Mouse (Mus musculus) layer of hippocampus, adult 8-10 months (tissue): ENCODE data around the gene Fbxo48. TPM values are rescaled to one million over a fixed set of nuclear protein-coding genes. Genes with fewer than 3 reads are reported as not detected.

ENCODE experiments used
- DNase-seq, 2 experiments: peaks; one replicate each; pipeline ENCODE4 v3.0.0; 2022; ENCODE audit warnings: low spot score in 2 of 2
- total RNA-seq, 4 experiments: library from RNA; stranded (reverse); gene quantifications; 2 replicates each; pipeline ENCODE4 v1.2.4; 2022

The Fbxo48 gene
- total RNA-seq, 4 experiments from 2014 or later = 1.3 to 1.7 (median 1.3) TPM

DNA sequence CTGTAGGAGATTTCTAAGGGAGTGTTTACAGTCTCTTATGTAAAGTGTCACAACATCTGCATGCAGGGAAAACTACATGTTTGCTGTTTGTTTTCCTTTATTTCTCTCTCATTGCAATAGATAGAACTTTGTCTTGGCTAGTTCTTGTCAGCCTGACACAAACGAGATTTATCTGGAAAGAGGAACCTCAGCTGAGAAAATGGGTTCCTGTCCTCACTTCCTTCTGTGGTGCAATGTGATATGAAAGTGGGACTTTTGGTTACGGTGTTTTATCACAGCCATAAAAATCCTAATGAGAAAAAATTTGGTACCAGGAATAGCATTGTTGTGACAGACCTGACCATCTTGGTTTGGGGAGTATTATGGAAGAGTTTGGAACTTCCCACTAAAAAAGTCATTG, 18.5 kb downstream of the Fbxo48 start:
- DNase-seq = no peak

DNA sequence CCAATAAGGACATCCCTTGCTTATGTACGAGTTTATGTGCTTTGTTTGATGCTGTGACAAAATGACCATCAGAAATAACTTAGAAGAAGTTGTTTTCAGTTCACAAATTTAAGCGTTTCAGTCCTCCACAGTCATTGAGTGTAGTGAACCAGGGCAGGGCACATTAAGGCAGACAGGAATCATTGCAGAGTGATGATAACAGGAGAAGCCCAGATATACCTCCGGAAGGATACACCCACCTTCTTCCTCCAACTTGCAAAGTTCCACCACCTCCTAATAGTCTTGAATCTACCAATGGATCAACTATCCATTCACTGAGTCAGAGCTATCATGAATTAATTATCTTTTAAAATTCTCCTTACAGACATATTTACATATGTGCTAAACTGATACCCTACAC, 20.9 kb downstream of the Fbxo48 start:
- DNase-seq = no peak

DNA sequence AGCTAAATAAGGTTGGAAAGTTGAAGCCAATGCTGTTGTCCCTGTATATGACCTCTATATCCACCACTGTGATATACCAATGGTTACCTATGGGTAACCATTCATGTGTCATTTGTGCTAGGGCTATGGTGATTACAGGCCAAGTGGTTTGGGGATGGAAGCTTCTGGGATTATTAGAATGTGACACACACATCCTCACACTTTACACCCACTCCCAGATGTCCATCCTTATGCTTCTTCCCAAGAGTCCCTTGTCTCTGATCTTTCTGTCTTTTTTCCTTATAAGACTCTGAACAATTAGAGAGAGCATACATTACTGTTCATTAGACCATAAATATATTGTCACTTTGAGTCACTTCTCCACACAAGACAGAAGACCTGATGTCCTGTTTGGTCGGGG, 21.9 kb downstream of the Fbxo48 start:
- DNase-seq = peak in 1 of 2 experiments; percentile 7

DNA sequence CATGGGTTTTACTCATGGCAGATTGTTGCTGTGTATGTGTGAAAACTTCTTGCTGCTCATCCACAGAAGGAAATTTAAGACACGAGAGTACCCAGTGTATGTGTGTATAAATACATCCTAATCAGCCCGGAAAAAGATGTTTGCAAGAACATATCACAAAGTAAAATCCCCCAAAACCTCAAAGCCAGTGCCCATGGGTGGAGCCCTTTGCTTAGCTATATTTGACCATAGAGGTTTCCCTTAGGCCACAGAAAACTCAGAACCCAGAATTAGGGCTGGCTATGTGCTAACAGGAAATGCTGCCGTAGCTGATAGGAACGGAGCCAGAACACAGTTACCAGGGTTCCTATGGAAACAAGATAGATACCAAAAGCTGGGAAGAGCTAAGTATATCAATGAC, 25.8 kb downstream of the Fbxo48 start:
- no peak for DNase-seq

DNA sequence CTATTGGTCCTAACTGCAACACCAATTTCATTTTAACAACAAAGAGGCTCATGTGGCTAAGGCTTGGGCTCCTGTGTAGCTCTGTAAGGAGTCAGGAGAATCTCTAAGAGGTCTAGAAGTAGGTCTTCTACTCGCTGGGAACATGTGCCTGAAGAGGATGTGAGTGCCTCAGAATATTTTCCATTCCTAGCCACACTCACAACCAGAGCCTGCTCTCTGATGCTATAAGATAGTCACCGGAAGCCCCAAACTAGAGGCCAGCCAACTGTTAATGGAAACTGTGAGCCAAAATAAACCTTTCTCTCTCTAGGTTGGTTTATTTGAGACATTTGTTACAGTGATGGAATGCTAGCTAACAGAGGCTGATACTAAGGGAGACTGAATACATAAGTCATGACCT, 26.4 kb downstream of the Fbxo48 start:
- DNase-seq = no peak

DNA sequence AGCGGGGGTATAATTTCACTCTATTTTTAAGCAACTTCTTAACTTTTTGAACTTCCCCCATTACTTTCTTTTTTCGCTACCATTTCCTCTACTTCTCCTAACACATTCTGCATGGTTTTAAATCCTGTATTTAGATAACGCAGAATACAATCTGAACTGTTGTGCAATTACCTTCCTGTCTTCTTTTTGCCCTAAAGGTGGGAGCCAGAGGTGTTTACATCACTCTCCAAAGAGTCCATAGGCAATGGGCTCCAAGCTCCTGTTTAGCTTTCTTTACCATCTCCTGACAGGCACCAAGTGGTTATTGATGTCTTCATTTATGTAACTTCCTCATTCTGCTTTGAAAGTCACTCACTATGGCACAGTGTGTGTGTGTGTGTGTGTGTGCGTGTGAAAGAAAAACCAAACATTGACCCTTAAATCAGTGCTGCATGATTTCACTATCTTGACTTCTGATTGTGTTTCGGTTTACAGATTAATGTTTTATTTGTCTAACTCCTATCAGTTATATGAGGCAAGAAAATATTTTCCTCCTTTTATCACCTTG, 27.1 kb downstream of the Fbxo48 start:
- no peak for DNase-seq

DNA sequence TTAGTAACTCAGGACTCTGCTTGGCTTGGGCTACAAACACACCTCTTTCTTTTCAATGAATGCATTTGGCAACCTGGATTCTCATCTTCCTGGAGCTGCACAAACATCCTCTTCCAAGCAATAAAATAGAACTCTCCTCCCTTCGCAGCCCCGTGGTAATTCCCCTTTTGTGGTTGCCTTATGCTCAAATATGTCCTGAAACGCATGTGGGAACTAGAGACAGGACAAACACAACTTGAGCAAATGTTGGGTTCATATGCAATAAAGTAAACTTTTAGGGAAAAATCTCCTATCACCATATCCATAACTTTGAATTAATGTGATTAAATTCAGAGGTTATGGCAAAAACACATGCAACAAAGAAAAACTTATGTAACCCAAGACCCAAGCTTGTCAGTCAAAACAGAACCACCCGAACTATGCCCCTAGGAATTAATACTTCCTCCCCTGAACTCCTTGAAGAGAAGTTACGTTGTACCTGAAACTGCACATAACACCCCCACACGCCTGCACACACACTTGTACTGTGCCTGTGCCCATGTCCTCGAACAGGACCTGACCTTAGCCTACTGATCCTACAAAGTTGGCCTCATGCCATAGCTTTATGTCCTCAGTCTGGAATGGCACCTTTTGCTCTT, 35.5 kb downstream of the Fbxo48 start:
- no peak for DNase-seq

DNA sequence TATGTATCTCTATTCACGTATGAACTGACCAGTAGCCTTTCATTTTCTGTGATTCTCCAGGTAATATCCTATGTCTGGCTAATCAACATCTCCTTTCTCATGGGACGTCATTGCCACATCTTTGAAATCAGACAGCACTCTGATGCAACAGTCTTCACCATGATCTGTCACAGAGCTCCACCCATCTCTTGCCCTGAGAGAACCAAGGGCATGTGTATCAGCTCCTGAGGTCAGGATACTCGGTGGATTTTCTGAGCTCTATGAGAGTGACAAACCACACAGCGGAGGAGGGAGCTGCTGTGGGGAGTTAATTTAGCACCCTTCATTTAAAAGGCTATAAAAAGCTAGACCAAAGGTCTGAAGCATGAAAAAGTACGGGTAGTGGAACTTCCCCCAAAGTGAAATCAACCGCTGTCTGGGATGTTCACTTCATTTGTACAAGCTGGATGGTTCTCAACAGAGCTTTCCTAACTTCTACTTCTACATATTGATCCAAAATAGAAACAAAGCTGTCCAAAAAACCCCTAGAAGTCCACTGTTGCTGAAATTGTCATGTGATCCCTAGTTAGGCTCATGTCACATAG, 36.7 kb downstream of the Fbxo48 start:
- DNase-seq = no peak

DNA sequence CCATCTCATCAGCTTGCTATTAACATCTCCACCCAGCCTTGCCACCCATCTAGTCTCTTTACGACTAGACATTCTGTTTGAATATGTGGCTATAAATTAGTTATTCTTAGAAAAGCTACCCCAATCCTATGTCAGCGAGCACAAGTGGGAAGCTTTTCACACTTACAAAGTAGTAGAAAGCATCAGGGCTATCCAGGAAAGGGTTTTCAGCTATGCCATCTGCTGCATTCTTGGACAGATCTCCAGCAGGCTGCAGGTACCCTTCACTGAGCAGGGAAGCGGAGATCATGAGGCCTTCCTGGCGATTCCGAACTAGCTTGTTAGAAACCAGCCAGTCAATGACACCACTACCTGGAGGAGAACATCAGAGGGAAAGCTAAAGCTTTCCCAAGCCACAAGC, 38.7 kb downstream of the Fbxo48 start:
- no peak for DNase-seq

DNA sequence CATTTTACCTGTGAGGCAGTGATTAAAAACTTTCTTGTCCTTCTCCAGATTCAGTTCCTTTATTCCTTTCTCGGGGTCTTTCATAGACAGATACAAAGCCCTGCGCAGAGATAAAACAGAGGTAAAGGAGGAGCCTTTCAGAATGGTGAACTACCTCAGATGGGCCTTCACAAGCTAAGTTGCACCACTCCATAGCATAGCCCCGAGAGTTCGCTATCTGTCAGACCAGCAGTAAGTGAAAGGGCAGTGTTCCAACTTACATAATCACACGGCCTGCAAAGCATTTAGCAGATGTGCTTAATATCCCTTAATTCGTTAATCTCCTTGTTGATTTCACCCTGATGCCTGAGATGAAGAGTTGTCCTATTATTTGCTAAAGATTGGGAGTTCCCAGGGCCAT, 41.7 kb downstream of the Fbxo48 start:
- no peak for DNase-seq

DNA sequence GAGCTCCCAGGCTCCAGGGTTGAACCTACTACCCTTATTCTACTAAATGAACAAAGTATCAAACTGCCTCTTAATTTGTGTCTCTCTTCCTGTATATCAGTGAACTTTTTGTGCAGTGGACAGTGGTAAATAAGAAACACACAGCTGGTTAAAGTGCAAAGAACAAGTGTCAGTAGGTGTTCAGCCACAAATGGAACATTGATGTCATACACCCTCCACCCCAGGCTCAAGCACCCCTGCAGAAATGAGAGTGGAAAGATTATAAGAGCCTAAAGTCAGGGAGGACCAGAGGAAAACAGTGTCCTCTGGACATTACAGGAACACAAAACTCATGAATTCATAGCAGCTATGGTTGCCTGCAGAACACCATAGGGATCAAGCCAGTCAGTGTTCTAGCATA, 45.6 kb downstream of the Fbxo48 start:
- DNase-seq = no peak

DNA sequence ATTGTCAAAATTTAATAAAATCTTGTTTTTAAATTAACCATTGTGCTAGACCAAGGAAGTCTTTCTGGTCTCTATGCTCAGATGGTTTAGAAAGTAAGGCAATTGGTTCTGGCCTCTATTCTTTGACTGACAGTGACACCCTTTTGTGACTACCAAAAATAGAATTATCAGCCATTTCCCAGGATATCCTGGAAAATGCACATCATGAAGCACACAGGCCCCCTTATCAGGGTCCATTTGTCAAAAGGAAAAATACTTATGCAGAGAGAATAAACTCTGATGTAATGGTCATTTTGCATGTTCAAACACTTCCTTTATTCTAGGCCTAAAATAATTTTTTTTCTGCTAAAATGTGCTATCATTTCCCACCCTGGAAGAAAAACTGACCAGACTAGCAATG, 46.3 kb downstream of the Fbxo48 start:
- DNase-seq = no peak

DNA sequence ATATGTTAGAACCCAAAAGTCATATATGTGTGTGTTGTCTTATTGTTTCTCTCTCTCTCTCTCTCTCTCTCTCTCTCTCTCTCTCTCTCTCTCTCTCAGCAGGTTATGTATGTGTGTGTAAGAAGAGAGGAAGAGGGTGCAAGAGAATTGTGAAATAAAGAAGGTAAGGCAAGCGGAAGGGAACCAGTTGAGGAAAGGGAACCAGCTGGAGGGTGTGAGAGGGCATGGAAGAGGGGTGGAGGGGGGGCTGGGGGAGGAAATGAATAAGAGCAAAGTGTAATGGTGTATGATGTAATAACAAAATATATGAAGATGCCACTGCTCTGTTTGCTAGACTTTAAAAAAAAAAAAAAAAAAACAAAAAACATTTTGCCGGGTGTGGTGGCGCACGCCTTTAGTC, 48.2 kb downstream of the Fbxo48 start:
- DNase-seq = no peak

DNA sequence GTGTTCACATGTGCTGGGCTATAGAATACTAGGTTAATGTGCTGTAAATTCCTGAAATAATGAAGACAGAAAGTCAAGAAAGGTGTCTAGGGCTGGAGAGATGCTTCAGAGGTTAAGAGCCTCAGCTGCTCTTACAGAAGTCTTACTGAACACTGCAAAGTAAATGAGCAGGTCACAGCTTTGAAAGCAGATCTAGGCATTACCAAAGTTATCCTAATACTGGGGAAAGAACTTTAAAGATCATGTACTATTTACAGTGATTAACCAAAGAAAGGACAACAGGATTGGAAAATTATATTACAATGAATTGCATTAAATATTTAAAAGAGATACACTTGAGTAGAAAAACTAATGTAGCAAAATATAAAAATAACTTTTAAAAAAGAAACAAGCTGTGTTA, 48.8 kb downstream of the Fbxo48 start:
- DNase-seq = no peak

DNA sequence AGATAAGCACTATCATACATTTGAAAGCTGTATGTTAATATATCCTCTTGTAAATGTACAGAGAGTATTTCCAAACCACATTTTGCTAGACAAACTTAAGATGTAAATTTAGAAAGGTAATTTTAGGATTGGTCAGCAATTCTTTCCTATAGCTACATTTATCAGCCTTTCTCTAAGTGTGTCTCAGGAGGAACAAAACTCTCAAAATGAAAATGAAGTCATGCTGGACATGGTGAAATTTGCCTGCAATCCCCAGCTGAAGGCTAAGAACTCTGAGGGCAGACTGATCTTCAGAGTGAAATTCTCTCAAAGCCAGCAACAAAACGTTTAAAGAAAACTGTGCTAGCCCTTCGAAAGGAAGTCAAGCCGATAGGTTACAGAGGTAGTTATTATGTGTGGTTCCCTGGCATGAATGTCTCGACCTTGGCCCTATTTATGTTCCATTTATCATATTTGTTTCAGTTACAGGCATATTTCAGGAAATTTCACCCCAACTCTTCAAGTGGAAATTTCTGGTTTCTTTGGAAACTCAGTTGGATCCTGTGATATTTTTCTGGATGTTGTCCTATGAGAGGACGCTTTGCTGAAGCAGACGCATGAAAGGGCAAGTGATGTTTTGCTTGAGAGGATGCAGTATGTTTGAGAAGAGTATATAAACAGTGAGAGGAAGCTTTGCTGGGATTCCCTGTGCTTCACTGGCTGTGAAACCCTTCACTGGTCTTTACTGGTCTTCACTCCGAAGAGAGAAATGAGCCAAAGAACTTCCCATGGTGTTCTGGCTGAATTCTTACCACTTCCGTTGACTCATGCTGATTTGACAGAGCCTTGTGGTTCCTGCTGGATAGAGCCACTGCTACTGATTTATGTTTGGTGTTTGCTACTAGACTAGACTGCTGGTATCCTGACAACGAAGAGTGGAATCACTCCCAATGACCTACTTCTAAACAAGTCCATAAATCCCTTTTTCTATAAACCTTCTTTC, 49.5 kb downstream of the Fbxo48 start:
- no peak for DNase-seq

DNA sequence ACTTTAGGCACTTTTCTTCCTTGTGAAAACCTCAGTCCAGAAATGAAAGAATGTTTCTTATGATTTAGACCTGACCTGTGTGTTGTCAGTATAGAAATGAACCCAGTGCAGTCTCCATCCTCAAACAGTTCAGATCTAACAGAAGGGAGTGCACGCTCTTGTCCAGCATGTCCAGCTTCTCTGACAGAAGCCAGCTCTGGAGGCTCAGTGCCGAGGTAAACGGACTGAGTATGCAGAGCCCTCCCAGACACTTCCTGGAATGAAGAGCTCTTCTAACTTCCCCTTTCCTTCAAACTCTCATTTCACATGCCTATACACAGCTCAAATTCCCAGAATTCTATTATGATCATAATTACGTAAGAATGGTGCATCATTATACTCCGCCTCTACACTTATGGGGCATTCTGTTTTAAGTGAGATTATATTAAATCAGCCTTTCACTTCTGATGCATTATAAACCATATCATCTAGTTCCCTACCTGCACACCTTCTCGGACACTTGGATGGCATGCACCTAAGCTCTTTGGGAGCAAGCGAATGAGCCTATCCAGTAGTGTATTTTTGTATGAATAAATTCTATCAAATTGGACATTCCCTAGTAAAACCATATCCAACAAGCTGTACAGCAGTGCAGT, 51.7 kb downstream of the Fbxo48 start:
- no peak for DNase-seq

DNA sequence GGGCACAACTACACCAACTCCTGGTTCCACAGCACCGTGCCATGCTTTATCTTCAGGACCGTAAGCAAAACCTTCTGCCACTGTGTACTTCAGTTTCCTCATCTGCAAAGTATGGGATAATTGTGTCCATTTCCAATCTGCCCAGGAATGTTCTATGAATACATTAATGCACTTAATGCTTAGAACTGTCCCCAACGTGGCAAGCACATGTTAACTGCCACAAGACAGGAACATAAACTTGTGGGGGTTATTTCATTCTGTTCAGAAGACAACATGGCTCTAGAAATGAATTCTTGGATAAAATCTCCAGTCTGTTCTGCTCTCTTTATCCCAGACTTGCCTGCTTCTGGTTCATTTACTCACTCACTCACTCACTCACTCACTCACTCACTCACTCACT, 52.6 kb downstream of the Fbxo48 start:
- DNase-seq = no peak
